Mouse (Mus musculus) layer of hippocampus, adult 9-10 months (tissue): ENCODE data around the gene Pola2.

Experiments used
- DNase-seq: peaks from one replicate; pipeline ENCODE4 v3.0.0; 2022; ENCODE audit warnings: low spot score

The Pola2 gene

DNA sequence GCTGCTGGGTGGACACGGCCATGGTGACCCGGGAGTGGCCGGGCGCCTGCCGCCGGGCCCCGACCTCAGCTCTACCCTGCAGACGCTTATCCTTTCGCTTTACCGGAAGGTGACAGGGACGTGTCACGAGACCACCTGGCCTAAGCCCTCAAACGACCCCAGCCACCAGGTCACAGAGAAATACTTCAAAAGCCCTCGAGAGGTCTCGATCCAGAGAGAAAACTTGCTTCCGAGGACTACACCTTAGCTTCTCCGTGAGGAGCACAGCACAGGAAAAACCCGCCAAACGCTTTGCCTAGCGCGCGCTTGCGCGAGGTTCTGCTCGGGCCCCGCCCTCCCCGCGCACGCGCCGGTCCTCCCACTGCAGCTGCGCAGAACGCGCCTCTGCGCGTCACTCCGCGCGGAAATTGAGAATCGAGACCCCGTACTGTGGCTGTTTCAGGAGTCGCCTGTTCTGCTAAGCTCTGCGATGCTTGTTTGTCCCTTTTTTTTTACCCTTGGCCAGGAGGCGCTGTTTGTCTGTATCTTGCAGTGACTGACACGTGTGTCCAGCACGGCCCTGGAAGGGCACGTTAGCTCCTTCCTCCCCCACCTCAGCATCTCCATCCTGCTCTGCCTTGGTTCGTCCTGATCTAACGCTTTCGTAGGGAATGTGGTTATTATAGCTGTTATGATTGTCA, at the start of gene Pola2:
Pola2 (minus strand) TSS at position 320 of the 680 bp plus-strand sequence.
- peak; percentile 42 for DNase-seq

- no peak for DNase-seq
Measured at GRCm38 (mm10) chr19:6013691-6014090, 49.7 kb upstream of the Pola2 start.

DNA sequence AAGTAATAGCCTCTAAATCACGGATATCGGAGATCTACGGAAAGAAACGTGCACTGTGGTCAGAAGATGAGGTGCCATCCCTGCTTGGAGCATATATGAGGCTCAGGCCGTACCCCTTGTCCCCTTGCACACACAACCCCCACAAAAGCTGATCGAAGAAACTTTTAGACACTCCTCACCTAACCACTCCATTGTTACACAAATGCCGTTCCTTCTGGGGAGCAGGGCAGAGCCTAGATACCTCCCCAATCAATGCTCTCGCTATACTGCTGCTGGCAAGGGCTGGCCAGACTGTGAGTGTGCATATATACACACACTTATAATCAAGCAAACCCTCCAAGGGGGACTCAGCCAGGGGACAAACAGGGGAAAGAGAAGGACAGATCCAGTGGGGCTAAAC, 45.1 kb upstream of the Pola2 start:
- no peak for DNase-seq

- no peak for DNase-seq
Measured at GRCm38 (mm10) chr19:6007013-6007412, 43.0 kb upstream of the Pola2 start.

DNA sequence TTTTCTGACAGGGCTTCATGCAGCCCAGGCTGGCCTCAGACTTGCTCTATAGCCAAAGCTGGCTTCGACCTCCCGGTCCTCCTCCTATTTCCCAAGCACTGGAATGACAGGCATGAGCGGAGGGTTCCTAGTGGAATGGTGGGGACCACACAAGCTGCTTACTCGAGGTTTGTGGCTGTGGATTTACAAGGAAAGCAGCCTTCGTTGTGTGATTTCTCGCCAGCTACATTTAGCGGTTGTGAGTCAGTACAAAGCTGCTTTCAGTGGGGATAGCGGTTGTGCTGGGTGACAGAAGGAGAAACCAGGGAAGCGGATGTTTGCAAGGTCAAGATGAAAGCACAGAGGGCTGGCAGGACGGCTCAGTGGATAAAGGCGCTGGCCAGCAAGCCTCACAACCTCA, 41.5 kb upstream of the Pola2 start:
- DNase-seq: no peak

DNA sequence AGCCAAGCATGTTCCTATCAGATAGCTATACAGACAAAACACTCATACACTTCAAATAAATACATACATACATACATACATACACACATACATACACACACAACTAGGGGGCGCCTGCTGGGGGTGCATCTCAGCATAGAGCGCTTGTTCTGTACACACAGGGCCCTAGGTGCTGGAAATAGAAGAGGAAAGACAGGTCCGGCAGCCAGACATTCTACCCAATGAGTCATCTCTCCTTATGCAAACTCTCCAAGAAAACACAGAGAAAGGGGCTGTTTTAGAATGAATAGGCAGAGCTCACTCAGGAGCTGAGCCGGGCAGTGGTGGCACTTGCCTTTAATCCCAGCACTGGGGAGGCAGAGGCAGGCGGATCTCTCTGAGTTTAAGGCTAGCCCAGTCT, 36.0 kb upstream of the Pola2 start:
- no peak for DNase-seq

DNA sequence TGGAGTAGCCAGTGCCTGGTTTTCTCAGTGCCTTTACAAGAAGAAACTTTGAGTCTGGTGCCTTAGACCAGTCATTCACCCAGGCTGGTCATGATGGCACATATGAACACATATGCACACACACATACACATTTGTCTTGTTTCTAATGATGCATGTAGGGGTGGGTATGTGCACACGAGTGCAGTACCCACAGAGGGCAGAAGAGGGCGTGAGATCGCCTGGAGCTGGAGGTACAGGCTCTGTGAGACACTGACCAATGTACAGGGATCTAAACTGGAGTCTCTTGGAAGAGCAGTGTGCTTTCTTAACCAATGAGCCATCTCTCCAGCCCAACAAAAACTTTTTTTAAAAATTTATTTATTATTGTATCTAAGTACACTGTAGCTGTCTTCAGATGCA, 34.2 kb upstream of the Pola2 start:
- DNase-seq: no peak

- DNase-seq: no peak
Measured at GRCm38 (mm10) chr19:5994711-5995110, 30.7 kb upstream of the Pola2 start.

- DNase-seq: no peak
Measured at GRCm38 (mm10) chr19:5992012-5992411, 28.0 kb upstream of the Pola2 start.

DNA sequence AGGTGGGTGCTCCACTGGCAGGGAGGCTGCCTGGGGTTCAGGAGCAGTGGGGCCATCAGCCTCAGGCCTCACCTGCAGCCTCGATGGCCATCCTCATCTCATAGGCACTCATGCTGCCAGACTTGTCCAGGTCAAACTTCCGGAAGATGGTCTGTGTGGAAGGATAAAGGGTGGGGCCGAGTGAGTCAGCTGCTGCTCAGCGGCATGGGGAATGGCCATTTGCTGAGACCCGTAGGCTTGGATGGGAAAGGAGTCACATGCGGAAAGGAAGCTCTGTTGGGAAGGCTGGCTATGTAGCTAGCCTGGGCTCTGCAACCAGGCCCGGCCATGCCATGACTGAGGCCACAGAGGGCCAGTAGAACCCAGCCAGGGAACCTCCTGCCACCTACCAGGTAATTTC, 27.5 kb upstream of the Pola2 start:
- DNase-seq: no peak

DNA sequence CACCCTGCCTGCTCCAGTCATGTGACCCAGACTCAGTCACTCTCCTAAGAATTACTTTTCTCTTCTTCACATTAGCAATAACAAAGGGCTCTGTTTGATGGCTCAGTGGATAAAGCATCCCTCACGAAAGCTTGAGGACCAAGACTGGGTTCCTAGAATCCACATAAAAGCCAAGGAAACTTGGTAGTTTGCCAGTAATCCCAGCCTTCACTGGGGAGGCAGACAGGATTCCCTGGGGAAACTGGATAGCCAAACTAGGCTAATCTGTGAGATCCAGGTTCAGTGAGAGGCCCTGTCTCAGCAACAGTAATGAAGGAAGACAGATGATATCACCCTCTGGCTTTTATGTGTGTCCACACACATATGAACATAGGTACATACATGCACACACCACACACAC, 26.9 kb upstream of the Pola2 start:
- no peak for DNase-seq

DNA sequence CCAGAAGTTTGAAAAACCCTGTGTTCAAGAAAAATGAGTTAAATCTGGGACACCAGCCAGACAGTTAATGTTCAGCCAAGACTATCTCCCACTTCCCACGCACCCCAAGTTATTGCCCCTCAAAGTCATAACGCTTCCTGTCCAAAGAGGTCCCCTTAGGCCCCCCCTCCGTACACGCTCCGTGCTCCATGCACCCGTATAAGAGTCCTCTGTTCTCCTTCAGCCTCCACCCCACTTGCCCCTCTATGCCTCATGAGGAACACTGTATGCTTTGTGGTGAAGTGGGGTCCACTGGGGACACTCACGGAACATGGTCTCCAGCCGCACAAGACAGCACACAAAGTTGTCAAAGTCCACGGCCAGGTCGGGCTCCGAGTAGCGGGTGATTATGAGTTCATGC, 26.0 kb upstream of the Pola2 start:
- no peak for DNase-seq

GRCm38 (mm10) chr19:5989585-5989984, 25.6 kb upstream of the Pola2 start:
- DNase-seq: no peak

DNA sequence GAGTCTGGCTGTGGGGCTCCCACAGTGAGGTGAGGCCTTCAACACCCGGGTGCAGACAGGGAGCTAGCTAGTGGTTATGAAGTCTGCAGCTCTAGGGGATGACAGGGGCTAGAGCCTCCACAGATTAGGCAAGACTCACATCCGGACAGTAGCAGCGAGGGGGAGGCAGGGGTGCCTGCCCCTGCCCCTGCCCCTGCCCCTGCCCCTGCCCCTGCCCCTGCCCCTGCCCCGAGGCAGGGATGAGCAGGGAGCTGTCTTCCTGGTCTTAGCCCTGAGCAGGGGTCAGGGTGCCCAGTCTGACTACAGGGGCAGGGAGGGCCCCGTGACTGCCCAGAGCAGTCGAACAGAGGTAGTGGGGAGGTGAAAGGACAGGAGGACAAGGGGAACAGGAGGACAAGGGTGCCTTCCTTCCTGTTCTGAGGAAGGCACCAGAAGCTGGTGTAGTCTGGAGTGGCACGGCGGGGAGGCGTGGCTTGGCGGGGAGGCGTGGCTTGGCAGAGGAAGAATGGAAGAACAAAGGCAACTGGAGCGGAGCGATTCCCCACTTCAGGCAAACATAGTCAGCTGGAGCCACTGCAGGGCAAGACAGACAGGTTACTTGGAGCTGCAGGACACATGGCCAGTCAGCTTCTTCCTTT, 24.9 kb upstream of the Pola2 start:
- DNase-seq: peak; percentile 38

- no peak for DNase-seq
Measured at GRCm38 (mm10) chr19:5988027-5988814, 24.2 kb upstream of the Pola2 start.

- no peak for DNase-seq
Measured at GRCm38 (mm10) chr19:5986043-5986442, 22.0 kb upstream of the Pola2 start, which contains the start of gene Slc22a20. Gene Slc22a20 (minus strand): TSS chr19:5986143.

GRCm38 (mm10) chr19:5980477-5980876, 16.5 kb upstream of the Pola2 start:
- no peak for DNase-seq

- DNase-seq: no peak
Measured at GRCm38 (mm10) chr19:5977717-5978116, 13.7 kb upstream of the Pola2 start.

DNA sequence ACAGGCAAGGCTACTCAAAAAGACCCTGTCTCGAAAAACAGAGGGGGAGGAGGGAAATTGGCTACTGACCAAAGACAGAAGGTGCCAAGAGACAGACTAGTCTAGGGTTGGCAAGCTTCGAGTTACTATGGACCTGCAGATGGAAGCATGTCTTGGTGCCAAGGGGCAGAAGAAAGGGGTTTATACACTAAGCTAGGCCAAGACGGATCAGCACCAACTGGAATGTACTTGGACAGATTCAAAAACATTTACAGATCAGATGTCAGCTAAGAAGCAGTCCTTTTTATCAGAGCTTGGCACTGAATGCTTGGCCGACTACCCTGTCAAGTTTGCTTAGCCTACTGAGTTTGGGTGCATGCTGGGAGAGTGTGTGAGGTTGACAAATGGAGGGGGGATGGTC, 11.7 kb upstream of the Pola2 start:
- DNase-seq: peak; percentile 9

- DNase-seq: no peak
Measured at GRCm38 (mm10) chr19:5975112-5975511, 11.1 kb upstream of the Pola2 start.

GRCm38 (mm10) chr19:5967664-5968063, 3.7 kb upstream of the Pola2 start:
- DNase-seq: no peak

- no peak for DNase-seq
Measured at GRCm38 (mm10) chr19:5966786-5967185, 2.8 kb upstream of the Pola2 start.

DNA sequence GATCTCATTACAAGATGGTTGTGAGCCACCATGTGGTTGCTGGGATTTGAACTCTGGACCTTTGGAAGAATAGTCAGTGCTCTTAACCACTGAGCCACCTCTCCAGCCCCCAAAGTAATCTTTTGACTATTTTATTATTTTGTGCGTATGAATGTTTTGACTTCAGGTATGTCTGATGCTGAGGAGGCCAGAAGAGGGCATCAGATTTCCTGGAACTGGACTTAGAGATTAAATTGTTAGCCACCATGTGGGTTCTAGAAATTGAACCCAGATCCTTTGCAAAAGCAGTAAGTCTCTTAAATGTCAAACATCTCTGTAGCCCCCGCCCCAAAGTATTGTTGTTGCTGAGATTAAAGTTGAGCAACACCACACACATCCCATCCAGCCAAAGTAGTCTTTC, 1.9 kb upstream of the Pola2 start:
- DNase-seq: no peak
